Mouse (Mus musculus): Measurements from ENCODE around the gene Gimap9.

The Gimap9 gene

GRCm38 (mm10) chr6:48689320-48689719 is 13.4 kb downstream of the Gimap9 start:
- no peak for DNase-seq (ENCODE audit: low read depth, low spot score)

GRCm38 (mm10) chr6:48692962-48693361 is 17.0 kb downstream of the Gimap9 start:
- no peak for DNase-seq (ENCODE audit: low read depth, low spot score)

- no peak for DNase-seq (ENCODE audit: low read depth, low spot score)
Observed at GRCm38 (mm10) chr6:48696830-48697554, 21.1 kb downstream of the Gimap9 start.

GRCm38 (mm10) chr6:48697555-48697930 is 21.6 kb downstream of the Gimap9 start:
- no peak for DNase-seq (ENCODE audit: low read depth, low spot score)

GRCm38 (mm10) chr6:48698066-48698856 is 22.3 kb downstream of the Gimap9 start:
- DNase-seq (ENCODE audit: low read depth, low spot score), result no peak

GRCm38 (mm10) chr6:48698888-48699287 is 23.0 kb downstream of the Gimap9 start:
- no peak for DNase-seq (ENCODE audit: low read depth, low spot score)

- DNase-seq (ENCODE audit: low read depth, low spot score), result no peak
Observed at GRCm38 (mm10) chr6:48700251-48701075, 24.5 kb downstream of the Gimap9 start.

- DNase-seq (ENCODE audit: low read depth, low spot score), result no peak
Observed at GRCm38 (mm10) chr6:48702146-48702545, 26.2 kb downstream of the Gimap9 start.

GRCm38 (mm10) chr6:48702601-48703000 is 26.7 kb downstream of the Gimap9 start:
- no peak for DNase-seq (ENCODE audit: low read depth, low spot score)

- no peak for DNase-seq (ENCODE audit: low read depth, low spot score)
Observed at GRCm38 (mm10) chr6:48704146-48704545, 28.2 kb downstream of the Gimap9 start.

- DNase-seq (ENCODE audit: low read depth, low spot score), result no peak
Observed at GRCm38 (mm10) chr6:48706130-48706529, 30.2 kb downstream of the Gimap9 start.

GRCm38 (mm10) chr6:48718455-48718854 is 42.5 kb downstream of the Gimap9 start, which contains the start of the genes Gm28053 and Gimap7:
TSS of gene Gm28053 (plus strand) at chr6:48718607.
TSS of gene Gimap7 (plus strand) at chr6:48718621.
- no peak for DNase-seq (ENCODE audit: low read depth, low spot score)

- DNase-seq (ENCODE audit: low read depth, low spot score), result no peak
Observed at GRCm38 (mm10) chr6:48720326-48720725, 44.4 kb downstream of the Gimap9 start.

GRCm38 (mm10) chr6:48723468-48723867 is 47.5 kb downstream of the Gimap9 start:
- no peak for DNase-seq (ENCODE audit: low read depth, low spot score)

GRCm38 (mm10) chr6:48725476-48725875 is 49.5 kb downstream of the Gimap9 start:
- DNase-seq (ENCODE audit: low read depth, low spot score), result no peak

GRCm38 (mm10) chr6:48727761-48728160 is 51.8 kb downstream of the Gimap9 start:
- no peak for DNase-seq (ENCODE audit: low read depth, low spot score)
